Mouse (Mus musculus) hindlimb bud, embryonic 11.5 days (tissue): ENCODE results near the gene Dcx.

Experiments used
- DNase-seq: peaks from one replicate; pipeline ENCODE4 v3.0.0-alpha.2; 2012; ENCODE audit warnings: low read depth, low spot score; ENCODE audit errors: extremely low spot score

Dcx gene

DNA sequence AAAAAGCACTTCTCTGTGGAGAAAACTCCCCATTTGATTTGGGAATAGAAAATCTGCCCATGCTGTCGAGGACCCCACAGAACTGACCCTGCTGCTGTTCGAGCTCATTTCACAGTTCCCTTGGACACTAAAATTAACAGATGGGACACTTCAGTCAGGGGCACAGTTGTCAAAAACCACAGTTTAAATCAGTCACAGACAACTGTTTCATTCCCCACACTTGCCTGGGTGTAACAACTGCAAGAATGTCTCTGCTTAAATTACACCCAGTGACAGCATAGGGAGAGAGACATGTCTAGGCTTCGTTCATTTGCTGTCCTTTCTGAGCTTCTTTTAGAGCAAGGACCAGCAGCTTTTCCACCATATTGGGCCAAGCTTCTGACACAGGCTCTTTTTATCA is 86.5 kb downstream of the Dcx start:
- no peak for DNase-seq

GRCm38 (mm10) chrX:143827212-143827611 is 105.9 kb downstream of the Dcx start, which contains the start of gene Capn6:
Capn6 (minus strand) TSS chrX:143827414.
- DNase-seq = no peak

- DNase-seq = no peak
Observed at GRCm38 (mm10) chrX:143826521-143826920, 106.6 kb downstream of the Dcx start.

- DNase-seq = no peak
Observed at GRCm38 (mm10) chrX:143818961-143819360, 114.2 kb downstream of the Dcx start.

- DNase-seq = no peak
Observed at GRCm38 (mm10) chrX:143815948-143816347, 117.2 kb downstream of the Dcx start.
